Mouse (Mus musculus): Measurements from ENCODE around the gene Mrpl34. TPM values are rescaled to one million over a fixed set of nuclear protein-coding genes. Genes with fewer than 3 reads are reported as not detected.
A peak's percentile ranks its signal among the peaks of the same experiment; 100 is the strongest.

Mrpl34 gene
- polyA plus RNA-seq, 1 experiment from 2014 or later, result 178 TPM

DNA sequence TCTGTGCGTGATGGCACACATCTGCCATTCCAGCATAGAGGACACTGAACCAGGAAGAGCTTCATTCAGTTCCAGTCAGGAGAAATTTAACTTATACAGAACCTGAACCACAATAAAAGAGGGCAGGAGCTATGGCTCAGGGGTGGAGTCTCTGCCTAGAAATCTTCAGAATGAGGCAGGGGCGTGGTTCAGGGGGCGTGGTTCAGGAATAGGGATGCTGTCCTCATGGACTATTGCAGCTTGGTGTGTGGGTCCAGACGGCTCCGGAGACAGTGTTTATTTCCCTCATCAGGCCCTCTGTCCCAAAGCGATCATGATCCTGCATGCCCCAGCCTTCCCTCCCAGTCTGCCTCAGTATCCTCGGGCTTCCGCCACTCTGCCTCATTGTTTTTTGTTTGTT is 10.1 kb upstream of the Mrpl34 start:
- no peaks in the 10 kb centered on the region for H3K4me1 ChIP-seq (ENCODE audit: control insufficient read depth, insufficient read depth, low read length)
- no peak overlapping the region for H3K9ac ChIP-seq (ENCODE audit: low read depth, low read length)
- H3K4me3 ChIP-seq (ENCODE audit: low read length), result no peak overlapping the region
- no peaks in the 10 kb centered on the region for H3K9me3 ChIP-seq (ENCODE audit: control insufficient read depth, low read length)
- no peak for ATAC-seq (ENCODE audit: low FRiP score, low TSS enrichment)
- no peaks in the 10 kb centered on the region for H3K27me3 ChIP-seq (ENCODE audit: control insufficient read depth, insufficient read depth, low read length)
- 80% methylated on average over 8 of the region's 8 CpGs for WGBS
- no peak overlapping the region for H3K4me2 ChIP-seq (replicated peaks; ENCODE audit: low read depth, low read length)
- peaks cover 16% of the 10 kb centered on the region; the same call in 1 of the 2 replicates for H3K36me3 ChIP-seq (ENCODE audit: control insufficient read depth, insufficient read depth, low read length)
- no peak overlapping the region for H3K27ac ChIP-seq (ENCODE audit: low read depth, low read length)

DNA sequence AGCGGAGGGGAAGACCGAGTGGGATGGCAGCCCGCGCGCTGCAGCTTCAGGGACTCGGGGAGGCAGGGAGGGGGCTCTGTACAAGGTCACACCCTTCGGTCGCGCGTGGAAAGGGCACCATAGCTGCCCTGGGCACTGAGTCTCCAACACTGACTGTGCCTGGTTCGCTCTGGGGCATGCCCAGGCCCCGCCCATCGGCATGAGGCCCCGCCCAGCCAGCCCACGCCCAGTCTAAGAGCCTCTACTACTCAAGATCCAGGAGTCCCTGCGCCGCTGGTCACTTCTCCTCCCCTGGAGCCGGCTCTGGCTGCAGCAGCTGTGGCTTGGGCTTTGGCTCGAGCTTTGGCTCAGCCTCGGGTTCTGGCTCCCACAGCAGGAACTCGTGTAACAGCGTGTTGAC is 7.9 kb upstream of the Mrpl34 start:
- Histone ChIP-seq H3K4me3 (ENCODE audit: low read length) (no peak overlapping the region), H3K36me3 (ENCODE audit: control insufficient read depth, insufficient read depth, low read length) (peaks cover 32% of the 10 kb centered on the region), H3K9ac (ENCODE audit: low read depth, low read length) (no peak overlapping the region), H3K4me1 (ENCODE audit: control insufficient read depth, insufficient read depth, low read length) (no peaks in the 10 kb centered on the region), H3K4me2 (replicated peaks; ENCODE audit: low read depth, low read length) (no peak overlapping the region), H3K27ac (ENCODE audit: low read depth, low read length) (no peak overlapping the region), H3K27me3 (ENCODE audit: control insufficient read depth, insufficient read depth, low read length) (no peaks in the 10 kb centered on the region), H3K9me3 (ENCODE audit: control insufficient read depth, low read length) (no peaks in the 10 kb centered on the region)
- 44% methylated on average over 22 of the region's 22 CpGs for WGBS
- peak; percentile 50; the same call in 1 of the 2 replicates for ATAC-seq (ENCODE audit: low FRiP score, low TSS enrichment)

DNA sequence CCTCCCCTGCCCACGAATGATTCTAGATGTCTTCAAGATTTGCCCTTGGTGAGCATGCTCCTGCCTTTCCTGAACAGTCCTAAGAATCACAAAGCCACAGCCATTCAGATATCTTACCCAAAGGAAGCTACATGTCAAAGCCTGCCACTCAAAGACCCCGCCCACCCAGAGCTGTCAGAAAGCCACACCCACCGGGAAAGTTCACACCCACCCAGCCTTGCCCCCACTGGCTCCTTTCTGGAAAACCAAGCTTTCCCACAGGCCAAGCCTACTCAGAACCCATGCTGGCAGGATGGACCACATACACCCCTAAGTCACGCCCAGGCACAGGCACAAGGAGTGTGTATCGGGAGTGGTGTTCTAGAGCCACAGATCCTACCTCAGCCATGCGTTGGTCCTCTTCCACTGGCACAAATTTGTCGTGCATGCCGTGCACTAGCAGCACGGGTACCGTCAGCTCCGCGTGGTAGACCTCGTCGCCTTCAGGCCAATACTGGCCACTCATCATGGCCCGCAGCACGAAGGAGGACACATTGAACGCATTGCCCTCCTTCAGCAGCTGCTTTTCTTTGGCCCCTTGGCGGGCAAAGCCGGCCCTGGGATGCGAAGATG is 7.0 kb upstream of the Mrpl34 start:
- Histone ChIP-seq H3K36me3 (ENCODE audit: control insufficient read depth, insufficient read depth, low read length) (peaks cover 32% of the 10 kb centered on the region), H3K27me3 (ENCODE audit: control insufficient read depth, insufficient read depth, low read length) (no peaks in the 10 kb centered on the region), H3K9me3 (ENCODE audit: control insufficient read depth, low read length) (no peaks in the 10 kb centered on the region), H3K9ac (ENCODE audit: low read depth, low read length) (no peak overlapping the region; the same call in 1 of the 2 replicates), H3K4me2 (replicated peaks; ENCODE audit: low read depth, low read length) (no peak overlapping the region), H3K27ac (ENCODE audit: low read depth, low read length) (no peak overlapping the region), H3K4me3 (ENCODE audit: low read length) (no peak overlapping the region), H3K4me1 (ENCODE audit: control insufficient read depth, insufficient read depth, low read length) (peaks cover 7% of the 10 kb centered on the region)
- 86% methylated on average over 20 of the region's 20 CpGs for WGBS
- no peak for ATAC-seq (ENCODE audit: low FRiP score, low TSS enrichment)

DNA sequence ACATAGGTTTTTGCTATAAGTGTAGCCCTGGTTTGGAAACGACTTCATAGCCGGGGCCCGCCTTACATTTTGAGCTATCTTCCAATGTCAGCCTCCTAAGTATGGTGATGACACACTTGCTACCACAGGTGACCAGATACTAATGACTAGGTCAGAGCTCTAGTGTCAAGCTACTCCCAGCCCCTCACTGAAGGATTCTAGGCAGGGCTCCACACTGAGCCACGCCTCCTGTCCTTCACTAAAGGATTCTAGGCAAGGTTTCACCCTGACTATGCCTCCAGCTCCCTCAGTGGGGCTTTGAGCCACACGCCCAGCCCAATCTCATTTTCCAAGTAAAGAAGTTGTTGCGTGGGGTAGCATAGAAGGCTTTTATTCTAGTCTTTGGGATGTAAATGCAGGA is 4.0 kb upstream of the Mrpl34 start:
- Histone ChIP-seq H3K4me2 (replicated peaks; ENCODE audit: low read depth, low read length) (no peak overlapping the region), H3K9ac (ENCODE audit: low read depth, low read length) (no peak overlapping the region), H3K4me3 (ENCODE audit: low read length) (no peak overlapping the region), H3K27me3 (ENCODE audit: control insufficient read depth, insufficient read depth, low read length) (no peaks in the 10 kb centered on the region), H3K36me3 (ENCODE audit: control insufficient read depth, insufficient read depth, low read length) (peaks cover 32% of the 10 kb centered on the region), H3K4me1 (ENCODE audit: control insufficient read depth, insufficient read depth, low read length) (peaks cover 15% of the 10 kb centered on the region), H3K27ac (ENCODE audit: low read depth, low read length) (no peak overlapping the region), H3K9me3 (ENCODE audit: control insufficient read depth, low read length) (no peaks in the 10 kb centered on the region)
- 94% methylated on average over 6 of the region's 6 CpGs for WGBS
- ATAC-seq (ENCODE audit: low FRiP score, low TSS enrichment), result no peak

DNA sequence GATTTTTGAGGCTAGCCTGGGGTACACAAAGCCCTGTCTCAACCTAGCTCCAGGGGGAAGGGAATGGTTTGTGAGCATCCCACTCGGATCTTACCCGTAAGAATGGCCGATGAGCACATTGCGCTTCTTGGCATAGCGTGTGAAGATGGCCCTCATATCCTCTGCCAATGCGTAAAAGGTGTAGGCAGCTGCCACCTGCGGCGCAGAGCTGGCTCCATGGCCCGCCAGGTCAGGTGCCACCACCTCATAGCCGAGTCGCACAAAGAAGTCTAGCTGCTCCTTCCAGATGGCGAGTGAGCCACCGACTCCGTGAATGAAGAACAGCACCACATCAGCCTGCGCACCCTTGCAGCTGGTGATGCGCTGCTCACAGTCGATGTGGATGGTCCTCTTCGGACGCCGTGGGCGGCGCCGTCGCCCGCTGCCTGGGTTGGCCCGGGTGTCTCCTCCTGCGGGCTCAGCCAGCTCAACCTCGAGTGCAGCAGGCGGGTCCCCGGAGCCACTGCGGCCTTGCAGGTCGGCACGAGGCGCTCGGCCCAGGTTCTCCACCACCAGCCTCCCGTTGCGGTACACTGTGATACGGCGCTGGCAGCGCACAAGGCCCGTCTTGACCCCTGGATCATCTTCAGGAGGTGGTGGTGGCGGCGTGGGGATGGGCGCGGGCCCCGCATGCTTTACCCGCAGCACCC is 3.5 kb upstream of the Mrpl34 start:
- ATAC-seq (ENCODE audit: low FRiP score, low TSS enrichment), result no peak
- peaks cover 15% of the 10 kb centered on the region for H3K4me1 ChIP-seq (ENCODE audit: control insufficient read depth, insufficient read depth, low read length)
- no peak overlapping the region for H3K4me3 ChIP-seq (ENCODE audit: low read length)
- H3K27me3 ChIP-seq (ENCODE audit: control insufficient read depth, insufficient read depth, low read length), result no peaks in the 10 kb centered on the region
- no peak overlapping the region for H3K27ac ChIP-seq (ENCODE audit: low read depth, low read length)
- H3K36me3 ChIP-seq (ENCODE audit: control insufficient read depth, insufficient read depth, low read length), result peaks cover 32% of the 10 kb centered on the region
- H3K9ac ChIP-seq (ENCODE audit: low read depth, low read length), result no peak overlapping the region
- H3K4me2 ChIP-seq (replicated peaks; ENCODE audit: low read depth, low read length), result no peak overlapping the region
- H3K9me3 ChIP-seq (ENCODE audit: control insufficient read depth, low read length), result no peaks in the 10 kb centered on the region
- WGBS, result 84% methylated on average over 47 of the region's 47 CpGs

DNA sequence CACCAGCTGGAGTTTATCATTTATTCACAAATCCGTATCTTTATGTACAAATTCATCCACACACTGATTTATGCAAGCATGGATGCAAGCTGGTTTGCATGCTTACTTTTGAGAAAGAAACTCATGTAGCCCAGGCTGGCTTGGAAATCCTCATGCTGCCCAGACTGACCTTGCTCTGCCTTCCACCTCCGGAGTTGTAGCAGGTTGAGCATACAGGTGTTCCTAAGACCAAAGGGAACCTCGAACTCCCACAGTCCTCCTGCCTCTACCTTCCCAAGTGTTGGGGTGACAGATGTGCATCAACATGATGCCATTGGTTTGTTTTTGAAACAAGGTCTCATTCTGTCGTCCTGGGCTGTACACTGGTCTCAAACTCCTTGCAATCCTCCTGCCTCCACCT is 2.6 kb upstream of the Mrpl34 start:
- H3K4me1 ChIP-seq (ENCODE audit: control insufficient read depth, insufficient read depth, low read length), result peaks cover 15% of the 10 kb centered on the region
- H3K4me3 ChIP-seq (ENCODE audit: low read length), result peak overlapping the region; percentile 81; the same call in 1 of the 2 replicates
- H3K27ac ChIP-seq (ENCODE audit: low read depth, low read length), result no peak overlapping the region
- no peak overlapping the region for H3K9ac ChIP-seq (ENCODE audit: low read depth, low read length)
- peak overlapping the region; percentile 70 for H3K4me2 ChIP-seq (replicated peaks; ENCODE audit: low read depth, low read length)
- no peak for ATAC-seq (ENCODE audit: low FRiP score, low TSS enrichment)
- H3K27me3 ChIP-seq (ENCODE audit: control insufficient read depth, insufficient read depth, low read length), result no peaks in the 10 kb centered on the region
- no peaks in the 10 kb centered on the region for H3K9me3 ChIP-seq (ENCODE audit: control insufficient read depth, low read length)
- WGBS, result 72% methylated on average over 4 of the region's 4 CpGs
- H3K36me3 ChIP-seq (ENCODE audit: control insufficient read depth, insufficient read depth, low read length), result peaks cover 29% of the 10 kb centered on the region

DNA sequence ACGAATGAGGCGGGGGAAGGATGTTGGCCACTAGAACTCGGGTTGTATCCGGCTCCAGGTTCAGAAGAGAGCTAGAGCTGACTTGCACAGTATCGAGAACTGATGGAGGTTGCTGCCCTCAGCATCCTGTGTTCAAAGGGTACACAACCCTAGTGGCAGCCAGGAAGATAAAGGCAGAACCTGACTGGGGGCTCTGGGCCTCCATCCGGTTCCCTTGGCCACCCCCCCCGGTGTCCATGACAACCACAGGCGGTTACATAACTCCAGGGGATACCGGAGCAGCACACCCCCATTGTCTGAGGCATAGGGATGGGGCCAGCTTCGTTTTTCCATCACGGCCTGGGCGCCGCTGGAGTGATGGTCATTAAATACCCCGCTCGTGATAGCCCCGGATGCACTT is 2.0 kb upstream of the Mrpl34 start:
- peaks cover 15% of the 10 kb centered on the region for H3K4me1 ChIP-seq (ENCODE audit: control insufficient read depth, insufficient read depth, low read length)
- H3K9ac ChIP-seq (ENCODE audit: low read depth, low read length), result peak overlapping the region; percentile 82
- peak; percentile 0; the same call in 1 of the 2 replicates for ATAC-seq (ENCODE audit: low FRiP score, low TSS enrichment)
- H3K4me2 ChIP-seq (replicated peaks; ENCODE audit: low read depth, low read length), result peak overlapping the region; percentile 70
- H3K27me3 ChIP-seq (ENCODE audit: control insufficient read depth, insufficient read depth, low read length), result no peaks in the 10 kb centered on the region
- H3K36me3 ChIP-seq (ENCODE audit: control insufficient read depth, insufficient read depth, low read length), result peaks cover 27% of the 10 kb centered on the region
- 6% methylated on average over 16 of the region's 16 CpGs for WGBS
- no peak overlapping the region for H3K27ac ChIP-seq (ENCODE audit: low read depth, low read length)
- H3K9me3 ChIP-seq (ENCODE audit: control insufficient read depth, low read length), result no peaks in the 10 kb centered on the region
- peak overlapping the region; percentile 81 for H3K4me3 ChIP-seq (ENCODE audit: low read length)

DNA sequence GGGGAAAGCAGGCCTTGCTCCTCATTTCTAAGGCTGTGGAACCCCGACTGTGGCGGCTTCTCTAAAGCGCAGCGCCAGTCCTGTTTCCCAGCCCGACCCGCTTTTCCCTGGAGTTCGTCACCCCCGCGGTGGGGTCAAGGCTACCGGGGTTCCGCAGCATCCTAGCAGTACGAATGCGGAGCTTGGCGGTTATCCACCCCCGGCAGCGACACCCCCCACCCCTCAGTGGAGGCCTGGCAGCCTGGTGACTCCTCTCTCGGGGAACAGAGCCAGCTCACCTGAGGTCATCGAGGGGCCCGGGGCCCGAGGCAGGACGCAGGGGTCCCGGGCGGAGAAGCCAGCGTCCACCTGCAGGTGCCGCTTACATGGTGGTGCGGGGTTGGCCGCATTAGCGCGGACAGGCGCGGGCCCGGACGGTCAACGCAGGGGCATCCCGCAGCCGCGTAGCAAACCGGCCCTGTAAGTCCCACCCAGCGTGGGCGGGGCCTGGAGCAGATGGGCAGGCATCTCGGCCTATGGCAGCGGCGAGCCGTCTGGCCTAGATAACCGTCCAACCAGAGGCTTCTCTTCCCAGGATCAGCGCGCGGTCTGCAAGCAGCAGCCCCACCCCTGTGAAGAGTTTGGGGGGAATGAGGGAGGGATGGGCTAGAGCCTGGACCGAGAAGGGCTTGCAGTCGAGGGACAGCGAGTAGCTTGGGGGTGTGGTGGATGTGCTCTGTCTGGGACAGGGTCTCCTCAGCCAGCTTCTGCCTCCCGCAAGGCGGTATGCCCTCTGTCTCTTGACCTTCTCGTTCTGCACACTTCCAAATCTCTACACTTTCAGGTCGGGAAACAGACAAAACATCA is 1.3 kb upstream of the Mrpl34 start, which contains the start of gene Abhd8:
Gene Abhd8 (minus strand): TSS at position 468 of the 846 bp plus-strand sequence.
- Histone ChIP-seq H3K9ac (ENCODE audit: low read depth, low read length) (peak within 1 kb of the TSS; percentile 82), H3K36me3 (ENCODE audit: control insufficient read depth, insufficient read depth, low read length) (peaks cover 21% of the 10 kb centered on the region), H3K4me1 (ENCODE audit: control insufficient read depth, insufficient read depth, low read length) (peaks cover 15% of the 10 kb centered on the region), H3K27me3 (ENCODE audit: control insufficient read depth, insufficient read depth, low read length) (no peaks in the 10 kb centered on the region), H3K9me3 (ENCODE audit: control insufficient read depth, low read length) (no peaks in the 10 kb centered on the region), H3K4me3 (ENCODE audit: low read length) (peak within 1 kb of the TSS; percentile 81), H3K27ac (ENCODE audit: low read depth, low read length) (peak within 1 kb of the TSS; percentile 80), H3K4me2 (replicated peaks; ENCODE audit: low read depth, low read length) (peak within 1 kb of the TSS; percentile 70)
- ATAC-seq (ENCODE audit: low FRiP score, low TSS enrichment), result peak; percentile 79
- WGBS, result under 1% methylated on average over 55 of the region's 55 CpGs
